8 mouse cellular contexts compared by ENCODE assay signal in the genomic region with DNA sequence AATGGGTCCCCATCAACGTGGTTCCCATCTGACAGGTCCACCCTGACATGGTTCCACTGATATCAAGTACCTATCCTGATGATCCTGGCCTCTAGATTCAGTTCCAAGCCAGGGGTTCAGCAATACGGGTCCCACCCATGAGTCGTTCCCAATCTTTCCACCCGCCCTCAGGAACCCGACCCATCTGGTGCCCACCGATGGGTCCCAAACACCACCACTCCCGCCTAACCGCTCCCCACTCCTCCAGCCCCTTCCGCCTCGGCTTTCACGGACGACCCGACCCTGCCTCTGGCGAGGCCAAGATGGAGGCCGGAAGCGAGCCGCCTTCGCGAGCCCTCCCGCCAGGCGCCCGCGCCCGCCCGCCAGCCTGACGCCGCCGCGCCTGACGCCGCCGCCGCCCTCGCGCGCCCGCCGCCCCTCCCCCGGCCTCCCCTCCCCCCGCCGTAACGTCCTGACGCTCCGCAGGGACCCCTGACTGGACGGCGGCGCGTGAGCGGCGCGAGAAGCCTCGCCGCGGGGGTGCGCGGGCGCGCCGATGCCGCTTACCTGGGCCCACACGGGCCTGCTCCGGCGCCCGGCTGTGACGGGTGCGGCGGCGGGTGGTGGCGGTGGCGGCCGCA. TPM values are rescaled to one million over a fixed set of nuclear protein-coding genes. Genes with fewer than 3 reads are reported as not detected.
DNase-seq lines count a peak whose midpoint lies in the region; ATAC-seq and TF ChIP-seq lines count a peak whose summit lies in the region.

No protein-coding gene starts in this region.

- peak; percentile 80 for ATAC-seq in forebrain, embryonic 11.5 days (replicated peaks; ENCODE audit: low FRiP score)

- H3K27ac ChIP-seq in ES-Bruce4 (ENCODE audit: insufficient read depth, low read length) = peak overlapping the region; percentile 85
- H3K27ac ChIP-seq in brown adipose tissue, adult 24 weeks (replicated peaks; ENCODE audit: low read depth, low read length) = peak overlapping the region; percentile 100
- H3K27ac ChIP-seq in forebrain, embryonic 11.5 days (ENCODE audit: low read depth, low read length) = peak overlapping the region; percentile 87

- peaks cover 3% of the 10 kb centered on the region; the same call in 1 of the 2 replicates for H3K36me3 ChIP-seq in ES-Bruce4 (ENCODE audit: control insufficient read depth, insufficient read depth, low read length, poor library complexity, severe bottlenecking)
- H3K36me3 ChIP-seq in forebrain, embryonic 11.5 days (ENCODE audit: control insufficient read depth, insufficient read depth, low read length) = no peaks in the 10 kb centered on the region

- intact Hi-C loops in heart, postnatal 25 days (cut with DNase I) = loop anchor here (2.0 to 5.0 kb wide), 2 partner anchors 45 to 101 kb away; a partner anchor contains a TSS

- peak; percentile 94 for DNase-seq in forebrain, embryonic 11.5 days (ENCODE audit: low spot score)
- peak; percentile 79 for DNase-seq in heart, postnatal 25 days (ENCODE audit: low spot score)
- DNase-seq in layer of hippocampus, adult 9-11 months = peak; percentile 74
- peak; percentile 79 for DNase-seq in lung, postnatal 25 days (ENCODE audit: low spot score)
- peak; percentile 53 for DNase-seq in retina, adult 2 months (ENCODE audit: low read depth, low spot score)
- peak; percentile 88 for DNase-seq in thymus, postnatal 25 days

- WGBS in forebrain, embryonic 11.5 days = under 1% methylated on average over 32 of the region's 71 CpGs

- no peak for TF ChIP-seq CTCF in ES-Bruce4 (IDR thresholded peaks at IDR 0.05; ENCODE audit: low read depth, low read length)

- TF ChIP-seq EP300 in ES-Bruce4 (IDR thresholded peaks at IDR 0.05; ENCODE audit: insufficient read depth, low read depth, low read length) = no peak

- peak overlapping the region; percentile 82 for H3K9ac ChIP-seq in ES-Bruce4 (ENCODE audit: low read depth, poor library complexity, severe bottlenecking)
- H3K9ac ChIP-seq in forebrain, embryonic 11.5 days (ENCODE audit: low read length) = peak overlapping the region; percentile 93

- H3K4me3 ChIP-seq in ES-Bruce4 (ENCODE audit: low read depth, low read length) = peak overlapping the region; percentile 76
- peak overlapping the region; percentile 100 for H3K4me3 ChIP-seq in brown adipose tissue, adult 24 weeks (ENCODE audit: insufficient read depth, low read depth, low read length)
- peak overlapping the region; percentile 73 for H3K4me3 ChIP-seq in forebrain, embryonic 11.5 days (ENCODE audit: low read depth, low read length)

- H3K4me2 ChIP-seq in forebrain, embryonic 11.5 days (ENCODE audit: low read depth, low read length, severe bottlenecking) = peak overlapping the region; percentile 69

- H3K4me1 ChIP-seq in ES-Bruce4 (ENCODE audit: control insufficient read depth, insufficient read depth, low read length) = no peaks in the 10 kb centered on the region
- no peaks in the 10 kb centered on the region; the same call in 1 of the 2 replicates for H3K4me1 ChIP-seq in brown adipose tissue, adult 24 weeks (ENCODE audit: control insufficient read depth, insufficient read depth, insufficient read length, low read length)
- H3K4me1 ChIP-seq in forebrain, embryonic 11.5 days (replicated peaks; ENCODE audit: control insufficient read depth, insufficient read depth, low read length) = peaks cover 7% of the 10 kb centered on the region; the same call in 1 of the 2 replicates

- H3K27me3 ChIP-seq in ES-Bruce4 (ENCODE audit: control insufficient read depth, insufficient read depth, low read length, poor library complexity, severe bottlenecking) = no peaks in the 10 kb centered on the region
- no peaks in the 10 kb centered on the region for H3K27me3 ChIP-seq in forebrain, embryonic 11.5 days (ENCODE audit: control insufficient read depth, insufficient read depth, low read length)

- H3K9me3 ChIP-seq in ES-Bruce4 (replicated peaks; ENCODE audit: control insufficient read depth, insufficient read depth, low read length, poor library complexity, severe bottlenecking) = no peaks in the 10 kb centered on the region
- H3K9me3 ChIP-seq in forebrain, embryonic 11.5 days (ENCODE audit: control insufficient read depth, low read length) = no peaks in the 10 kb centered on the region

- TF ChIP-seq POLR2A in ES-Bruce4 (IDR thresholded peaks at IDR 0.05; ENCODE audit: insufficient read depth, low read length) = peak; percentile 72

RNA-seq across cellular contexts. Expression of a gene that starts 0.4 kb away (rescaled TPM):
- polyA plus RNA-seq in ES-Bruce4 (2011; ENCODE audit: insufficient read depth, insufficient read length, low read depth, missing spikeins) = 16.4 and 16.7 TPM in 2 replicates
- polyA plus RNA-seq in brown adipose tissue, adult 24 weeks (2012; ENCODE audit: insufficient read depth, insufficient read length, missing spikeins) = 3.8 and 4.7 TPM in 2 replicates
- polyA plus RNA-seq in forebrain, embryonic 11.5 days (2014; fragmentation: Nextera tagmentation; extraction: Ambion mirVana) = 21.7 and 22.9 TPM in 2 replicates
- 10 to 100 TPM in 1 of 2 experiments, 1 to 10 TPM in 1; 8.5 to 10.5 TPM for total RNA-seq in heart, postnatal 25 days (2021)

RNA-seq across cellular contexts. Expression of a gene that starts 26.9 kb away (rescaled TPM):
- polyA plus RNA-seq in ES-Bruce4 (2011; ENCODE audit: insufficient read depth, insufficient read length, low read depth, missing spikeins) = 1.2 and 1.8 TPM in 2 replicates
- not detected in 2 replicates for polyA plus RNA-seq in brown adipose tissue, adult 24 weeks (2012; ENCODE audit: insufficient read depth, insufficient read length, missing spikeins)
- 212 and 228 TPM in 2 replicates for polyA plus RNA-seq in forebrain, embryonic 11.5 days (2014; fragmentation: Nextera tagmentation; extraction: Ambion mirVana)
- total RNA-seq in heart, postnatal 25 days (2021) = under 1 TPM; 0.45 to 0.52 TPM

RNA-seq across cellular contexts. Expression of a gene that starts 32.1 kb away (rescaled TPM):
- polyA plus RNA-seq in ES-Bruce4 (2011; ENCODE audit: insufficient read depth, insufficient read length, low read depth, missing spikeins) = 49.0 and 54.2 TPM in 2 replicates
- polyA plus RNA-seq in brown adipose tissue, adult 24 weeks (2012; ENCODE audit: insufficient read depth, insufficient read length, missing spikeins) = 7.2 and 15.6 TPM in 2 replicates
- 66.5 and 68.3 TPM in 2 replicates for polyA plus RNA-seq in forebrain, embryonic 11.5 days (2014; fragmentation: Nextera tagmentation; extraction: Ambion mirVana)
- total RNA-seq in heart, postnatal 25 days (2021) = 10 to 100 TPM; 13.2 to 13.4 TPM

RNA-seq across cellular contexts. Expression of a gene that starts 45.6 kb away (rescaled TPM):
- polyA plus RNA-seq in ES-Bruce4 (2011; ENCODE audit: insufficient read depth, insufficient read length, low read depth, missing spikeins) = 1.4 and 1.5 TPM in 2 replicates
- polyA plus RNA-seq in brown adipose tissue, adult 24 weeks (2012; ENCODE audit: insufficient read depth, insufficient read length, missing spikeins) = 4.0 and 5.4 TPM in 2 replicates
- 0.68 and 0.90 TPM in 2 replicates for polyA plus RNA-seq in forebrain, embryonic 11.5 days (2014; fragmentation: Nextera tagmentation; extraction: Ambion mirVana)
- 1 to 10 TPM; 8.4 to 9.5 TPM for total RNA-seq in heart, postnatal 25 days (2021)

Comparison
In these comparisons a context has a peak if more than half of its experiments do, and no peak if none do; other contexts are left out.
1. Peak in every context shown above with its lines: DNase-seq, ATAC-seq, H3K4me3 ChIP-seq and H3K27ac ChIP-seq.
2. RNA of a gene that starts 26.9 kb away (polyA plus RNA-seq): 212 to 228 TPM in forebrain, embryonic 11.5 days; 1.2 to 1.8 TPM in ES-Bruce4 and not detected in brown adipose tissue, adult 24 weeks; every median in the first group is over 10 times any median in the second.